Mouse (Mus musculus) neural tube, embryonic 14.5 days (tissue): ENCODE results near the gene Nrn1. TPM values are rescaled to one million over a fixed set of nuclear protein-coding genes. Genes with fewer than 3 reads are reported as not detected.
A peak's percentile ranks its signal among the peaks of the same experiment; 100 is the strongest.

Source experiments
- ATAC-seq: fragments of 200-750 bp; cut with Nextera tagmentation; 2 replicates; pipeline ENCODE4 v1.8.0; 2017; ENCODE audit warnings: low read depth, mild to moderate bottlenecking, moderate TSS enrichment, moderate library complexity
- H3K27ac ChIP-seq: fragments of 300-500 bp; sonication (generic); 2 replicates; pipeline ENCODE4 v1.5.1; 2014; ENCODE audit warnings: low read depth, mild to moderate bottlenecking, control low read depth, low read length, moderate library complexity, mixed read lengths
- H3K27me3 ChIP-seq: fragments of 300-500 bp; sonication (generic); 2 replicates; pipeline ENCODE4 v1.6.1; 2014; ENCODE audit warnings: low read length; ENCODE audit not compliant: control insufficient read depth, insufficient read depth
- H3K36me3 ChIP-seq: fragments of 300-500 bp; sonication (generic); 2 replicates; pipeline ENCODE4 v1.6.1; 2014; ENCODE audit warnings: low read length, mixed read lengths; ENCODE audit not compliant: control insufficient read depth, insufficient read depth
- H3K4me1 ChIP-seq: fragments of 300-500 bp; sonication (generic); 2 replicates; pipeline ENCODE4 v1.6.1; 2014; ENCODE audit warnings: low read length; ENCODE audit not compliant: control insufficient read depth, insufficient read depth
- H3K4me2 ChIP-seq: fragments of 300-500 bp; sonication (generic); 2 replicates; pipeline ENCODE4 v1.6.1; 2014; ENCODE audit warnings: mild to moderate bottlenecking, low read depth, low read length, control low read depth
- H3K4me3 ChIP-seq: fragments of 300-500 bp; sonication (generic); 2 replicates; pipeline ENCODE4 v1.5.1; 2014; ENCODE audit warnings: low read depth, low read length, control low read depth, mixed read lengths
- H3K9ac ChIP-seq: fragments of 300-500 bp; sonication (generic); replicated peaks from 2 replicates; pipeline ENCODE4 v1.6.1; 2014; ENCODE audit warnings: low read depth, mild to moderate bottlenecking, control low read depth, low read length, mixed read lengths
- H3K9me3 ChIP-seq: fragments of 300-500 bp; sonication (generic); 2 replicates; pipeline ENCODE4 v1.6.1; 2016; ENCODE audit warnings: low read length; ENCODE audit not compliant: control insufficient read depth
- WGBS: fragments of 180-500 bp; shearing (Covaris S2); extraction: QIAGEN DNeasy Blood & Tissue Kit; methylation state at CpG from one replicate; pipeline ENCODE4 v1.1.7; 2014; 5-methylcytosine and 5-hydroxymethylcytosine counted together
- polyA plus RNA-seq: library from polyadenylated mRNA; unstranded; fragments of >200 nt; fragmentation: Nextera tagmentation; extraction: Ambion mirVana; gene quantifications from 2 replicates; pipeline ENCODE4 v1.2.1, GENCODE M21; 2014

The Nrn1 gene
- polyA plus RNA-seq, 1 experiment from 2014 or later: 60.9 TPM

GRCm38 (mm10) chr13:36733566-36733965 lies 1.4 kb downstream of the Nrn1 start:
- WGBS: under 1% methylated on average over 10 of the region's 10 CpGs
- Histone ChIP-seq H3K4me3 (peak overlapping the region; percentile 46), H3K36me3 (no peaks in the 10 kb centered on the region), H3K4me2 (peak overlapping the region; percentile 70), H3K4me1 (no peaks in the 10 kb centered on the region), H3K27me3 (peaks cover 11% of the 10 kb centered on the region), H3K27ac (peak overlapping the region; percentile 95), H3K9ac (peak overlapping the region; percentile 73), H3K9me3 (no peaks in the 10 kb centered on the region)
- no peak for ATAC-seq

- Histone ChIP-seq H3K36me3 (no peaks in the 10 kb centered on the region), H3K9ac (peak overlapping the region; percentile 73), H3K9me3 (no peaks in the 10 kb centered on the region), H3K4me1 (no peaks in the 10 kb centered on the region), H3K27ac (peak overlapping the region; percentile 95), H3K4me2 (peak overlapping the region; percentile 70), H3K27me3 (peaks cover 12% of the 10 kb centered on the region), H3K4me3 (peak overlapping the region; percentile 46)
- 5% methylated on average over 6 of the region's 6 CpGs for WGBS
- ATAC-seq: no peak
Measured at GRCm38 (mm10) chr13:36732891-36733490, 1.9 kb downstream of the Nrn1 start.

GRCm38 (mm10) chr13:36731931-36732461 lies 2.9 kb downstream of the Nrn1 start:
- Histone ChIP-seq H3K27ac (peak overlapping the region; percentile 95), H3K4me2 (peak overlapping the region; percentile 70), H3K4me1 (no peaks in the 10 kb centered on the region), H3K9me3 (no peaks in the 10 kb centered on the region), H3K9ac (peak overlapping the region; percentile 73), H3K4me3 (peak overlapping the region; percentile 46), H3K36me3 (no peaks in the 10 kb centered on the region), H3K27me3 (peaks cover 12% of the 10 kb centered on the region)
- under 1% methylated on average over 23 of the region's 23 CpGs for WGBS
- ATAC-seq: no peak

- peak overlapping the region; percentile 70 for H3K4me2 ChIP-seq
- H3K9me3 ChIP-seq: no peaks in the 10 kb centered on the region
- H3K36me3 ChIP-seq: no peaks in the 10 kb centered on the region
- peak overlapping the region; percentile 46 for H3K4me3 ChIP-seq
- ATAC-seq: no peak
- H3K27me3 ChIP-seq: peaks cover 12% of the 10 kb centered on the region
- H3K27ac ChIP-seq: peak overlapping the region; percentile 95
- H3K9ac ChIP-seq: peak overlapping the region; percentile 73
- H3K4me1 ChIP-seq: 0 out of 2 replicates have a peak, but pooled peaks cover 3% of the 10 kb centered on the region
- 1% methylated on average over 34 of the region's 34 CpGs for WGBS
Measured at GRCm38 (mm10) chr13:36731016-36731930, 3.7 kb downstream of the Nrn1 start.

- H3K27ac ChIP-seq: peak overlapping the region; percentile 82
- H3K4me1 ChIP-seq: peaks cover 6% of the 10 kb centered on the region; the same call in 1 of the 2 replicates
- H3K27me3 ChIP-seq: peaks cover 12% of the 10 kb centered on the region
- WGBS: 2% methylated on average over 14 of the region's 14 CpGs
- H3K4me3 ChIP-seq: peak overlapping the region; percentile 46
- H3K36me3 ChIP-seq: no peaks in the 10 kb centered on the region
- peak overlapping the region; percentile 70 for H3K4me2 ChIP-seq
- H3K9me3 ChIP-seq: no peaks in the 10 kb centered on the region
- peak overlapping the region; percentile 73 for H3K9ac ChIP-seq
- no peak for ATAC-seq
Measured at GRCm38 (mm10) chr13:36730341-36730761, 4.6 kb downstream of the Nrn1 start.

- 4% methylated on average over 13 of the region's 13 CpGs for WGBS
- Histone ChIP-seq H3K27me3 (peaks cover 12% of the 10 kb centered on the region), H3K4me2 (peak overlapping the region; percentile 70), H3K4me1 (peaks cover 10% of the 10 kb centered on the region; the same call in 1 of the 2 replicates), H3K9ac (peak overlapping the region; percentile 73), H3K27ac (peak overlapping the region; percentile 82), H3K36me3 (no peaks in the 10 kb centered on the region), H3K9me3 (no peaks in the 10 kb centered on the region), H3K4me3 (peak overlapping the region; percentile 46)
- ATAC-seq: no peak
Measured at GRCm38 (mm10) chr13:36729731-36730340, 5.1 kb downstream of the Nrn1 start.

GRCm38 (mm10) chr13:36728509-36728908 lies 6.4 kb downstream of the Nrn1 start:
- H3K9me3 ChIP-seq: no peaks in the 10 kb centered on the region
- H3K36me3 ChIP-seq: no peaks in the 10 kb centered on the region
- H3K27me3 ChIP-seq: peaks cover 9% of the 10 kb centered on the region
- H3K4me3 ChIP-seq: peak overlapping the region; percentile 46
- peak overlapping the region; percentile 91; the same call in 1 of the 2 replicates for H3K27ac ChIP-seq
- peaks cover 14% of the 10 kb centered on the region for H3K4me1 ChIP-seq
- WGBS: 7% methylated on average over 5 of the region's 5 CpGs
- peak overlapping the region; percentile 21 for H3K9ac ChIP-seq
- ATAC-seq: no peak
- peak overlapping the region; percentile 70 for H3K4me2 ChIP-seq

- peaks cover 9% of the 10 kb centered on the region for H3K27me3 ChIP-seq
- ATAC-seq: peak; percentile 0; the same call in 1 of the 2 replicates
Measured at GRCm38 (mm10) chr13:36727779-36728470, 7.0 kb downstream of the Nrn1 start.

More at GRCm38 (mm10) chr13:36727779-36728470, 7.0 kb downstream of the Nrn1 start:
- Histone ChIP-seq H3K9ac (peak overlapping the region; percentile 66), H3K9me3 (no peaks in the 10 kb centered on the region), H3K36me3 (no peaks in the 10 kb centered on the region), H3K4me2 (peak overlapping the region; percentile 70), H3K27ac (peak overlapping the region; percentile 91), H3K4me3 (peak overlapping the region; percentile 46), H3K4me1 (peaks cover 14% of the 10 kb centered on the region)
- WGBS: under 1% methylated on average over 22 of the region's 23 CpGs
